Mouse (Mus musculus) thymus, postnatal 4 days (tissue): ENCODE data around the gene Skap1.

Experiments used
- DNase-seq: peaks from one replicate; pipeline ENCODE4 v3.0.0; 2021

Gene Skap1

DNA sequence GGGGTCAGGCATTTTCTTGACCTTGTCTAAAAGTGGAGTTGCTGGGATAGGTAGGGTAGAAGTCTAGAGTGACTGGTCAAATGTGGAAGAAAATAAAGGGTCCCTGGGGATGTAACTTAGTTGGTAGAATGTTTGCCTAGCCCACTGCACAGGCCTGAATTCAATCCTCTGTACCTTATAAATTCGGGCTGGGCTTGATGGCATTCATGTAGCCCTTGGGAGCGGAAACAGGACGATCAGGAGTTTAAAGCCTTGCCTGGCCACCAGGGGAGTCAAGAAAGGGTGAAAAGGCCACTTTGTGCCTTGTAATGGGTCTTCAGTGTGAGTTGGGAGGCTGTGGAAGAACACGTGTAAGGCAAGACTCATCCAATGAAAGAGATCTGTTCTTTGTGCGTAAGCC lies 325.6 kb downstream of the Skap1 start:
- DNase-seq = no peak

GRCm38 (mm10) chr11:96790681-96791080 lies 326.3 kb downstream of the Skap1 start:
- no peak for DNase-seq

DNA sequence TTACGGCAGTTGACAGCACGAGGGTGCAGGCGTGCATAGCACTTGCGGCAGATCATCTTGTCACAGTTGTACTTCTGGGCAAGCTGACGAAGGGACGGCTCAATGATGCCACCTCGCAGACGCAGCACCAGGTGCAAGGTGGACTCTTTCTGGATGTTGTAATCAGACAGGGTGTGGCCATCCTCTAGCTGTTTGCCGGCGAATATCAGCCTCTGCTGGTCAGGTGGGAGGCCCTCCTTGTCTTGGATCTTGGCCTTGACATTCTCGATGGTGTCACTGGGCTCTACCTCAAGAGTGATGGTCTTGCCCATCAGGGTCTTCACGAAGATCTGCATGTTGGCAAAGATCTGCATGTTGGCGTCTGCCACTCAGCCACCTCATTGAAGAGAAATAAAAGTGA lies 331.1 kb downstream of the Skap1 start:
- no peak for DNase-seq

DNA sequence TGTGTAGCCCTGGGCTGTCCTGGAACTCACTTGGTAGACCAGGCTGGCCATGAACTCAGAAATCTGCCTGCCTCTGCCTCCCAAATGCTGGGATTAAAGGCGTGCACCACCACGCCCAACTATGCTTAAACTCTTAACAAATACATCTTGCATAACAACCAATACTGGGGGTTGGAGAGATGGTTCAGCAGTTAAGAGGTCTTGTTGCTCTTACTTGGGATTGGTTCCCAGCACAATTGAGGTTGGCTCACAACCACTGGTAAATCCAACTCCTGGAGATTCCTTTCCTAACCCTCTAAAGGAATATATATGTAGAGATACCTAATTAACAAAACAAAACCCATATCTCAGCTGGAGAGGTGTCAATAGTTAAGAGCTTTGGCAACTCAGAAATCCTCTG lies 331.7 kb downstream of the Skap1 start:
- no peak for DNase-seq

DNA sequence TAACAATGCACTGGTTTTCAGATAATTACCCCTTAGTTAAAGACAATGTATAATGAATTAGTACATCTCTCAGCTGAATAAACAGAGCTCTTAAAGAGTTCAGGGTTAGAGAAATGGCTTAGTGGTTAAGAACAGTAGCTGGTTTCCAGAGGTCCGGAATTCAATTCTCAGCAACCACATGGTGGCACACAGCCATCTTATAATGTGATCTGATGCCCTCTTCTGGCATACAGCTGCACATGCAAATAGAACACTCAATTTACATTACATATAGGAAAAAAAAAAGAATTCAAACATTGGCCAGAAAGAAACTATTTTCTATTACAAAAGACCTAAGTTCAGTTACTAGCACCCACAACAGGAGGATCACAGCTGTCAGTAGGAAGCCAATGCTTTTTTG lies 332.2 kb downstream of the Skap1 start:
- no peak for DNase-seq

GRCm38 (mm10) chr11:96799511-96799910 lies 335.1 kb downstream of the Skap1 start:
- no peak for DNase-seq

GRCm38 (mm10) chr11:96805606-96806005 lies 341.2 kb downstream of the Skap1 start:
- DNase-seq = no peak

DNA sequence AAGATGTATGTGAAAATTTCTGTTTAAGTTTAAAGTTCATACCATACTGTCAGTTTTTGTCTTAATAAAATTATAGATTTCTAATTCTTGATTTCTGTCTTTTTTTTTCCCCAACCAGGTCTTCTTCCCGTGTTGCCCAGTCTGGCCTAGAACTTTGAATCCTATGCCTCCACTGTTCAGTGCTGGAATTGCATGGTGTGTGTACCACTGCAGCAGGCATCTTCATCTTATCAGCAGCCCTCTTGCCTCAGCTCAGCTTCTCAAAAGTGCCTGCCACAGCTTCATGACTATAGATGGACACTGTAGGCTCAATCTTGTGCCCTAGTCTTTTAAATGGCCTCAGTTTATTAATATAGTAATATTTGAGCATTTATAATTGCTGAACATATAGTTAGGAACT lies 343.7 kb downstream of the Skap1 start:
- DNase-seq = peak; percentile 22
